Mouse (Mus musculus): ENCODE measurements around the gene Trpv4.

The Trpv4 gene

DNA sequence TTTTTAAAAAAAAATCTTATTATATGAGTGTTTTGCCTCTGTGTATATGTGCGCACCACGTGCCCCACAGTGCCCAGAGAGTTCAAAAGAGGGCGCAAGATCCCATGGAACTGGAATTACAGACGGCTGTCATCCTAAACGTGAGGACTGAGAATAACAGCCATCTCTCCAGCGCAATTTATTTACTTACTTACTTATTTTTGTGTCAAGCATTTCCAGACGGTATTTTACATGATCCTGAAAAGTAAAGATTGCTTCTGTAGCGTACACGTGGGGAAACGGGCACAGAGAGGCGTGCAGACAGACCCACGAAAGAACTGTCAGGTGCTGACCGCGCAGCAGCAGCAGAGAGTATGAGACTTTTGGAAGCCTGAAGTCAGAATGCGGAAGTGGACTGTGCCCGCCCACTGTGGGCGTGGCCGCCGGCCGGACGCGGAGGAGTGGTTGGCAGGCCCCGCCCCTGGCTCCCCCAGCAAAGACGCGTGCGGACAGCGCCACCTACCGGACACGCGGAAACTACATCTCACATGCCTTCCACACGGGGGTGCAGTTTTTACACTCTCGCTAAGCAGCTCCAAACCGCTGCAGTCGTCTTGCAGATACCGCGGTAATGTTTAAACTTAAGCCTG, 9.1 kb upstream of the Trpv4 start:
- peak; percentile 96 for DNase-seq (ENCODE audit: low read depth)

- DNase-seq (ENCODE audit: low read depth): no peak
These were observed 8.4 kb upstream of the Trpv4 start for GRCm38 (mm10) chr5:114666659-114667058.

DNA sequence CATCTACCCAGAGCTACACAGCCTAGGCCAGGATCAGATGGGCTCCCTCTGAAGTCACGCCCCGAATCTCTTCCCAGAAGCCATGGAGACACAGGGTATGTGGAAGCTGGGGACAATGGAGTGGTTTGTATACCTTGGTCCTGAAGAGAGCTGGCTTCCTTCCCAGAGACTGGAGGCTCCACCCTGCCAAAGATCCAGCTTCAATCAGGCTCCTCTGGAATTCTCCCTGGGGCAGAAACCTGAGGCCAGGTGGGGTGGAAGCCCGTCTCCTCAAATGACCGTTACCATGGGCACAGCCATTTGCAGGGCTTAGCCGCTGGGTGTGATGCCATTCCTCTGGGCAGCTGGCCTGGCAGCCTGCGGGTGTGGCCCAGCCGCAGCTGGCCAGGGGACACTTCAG, 6.5 kb upstream of the Trpv4 start:
- DNase-seq (ENCODE audit: low read depth): no peak

GRCm38 (mm10) chr5:114664139-114664538, 5.9 kb upstream of the Trpv4 start:
- no peak for DNase-seq (ENCODE audit: low read depth)

DNA sequence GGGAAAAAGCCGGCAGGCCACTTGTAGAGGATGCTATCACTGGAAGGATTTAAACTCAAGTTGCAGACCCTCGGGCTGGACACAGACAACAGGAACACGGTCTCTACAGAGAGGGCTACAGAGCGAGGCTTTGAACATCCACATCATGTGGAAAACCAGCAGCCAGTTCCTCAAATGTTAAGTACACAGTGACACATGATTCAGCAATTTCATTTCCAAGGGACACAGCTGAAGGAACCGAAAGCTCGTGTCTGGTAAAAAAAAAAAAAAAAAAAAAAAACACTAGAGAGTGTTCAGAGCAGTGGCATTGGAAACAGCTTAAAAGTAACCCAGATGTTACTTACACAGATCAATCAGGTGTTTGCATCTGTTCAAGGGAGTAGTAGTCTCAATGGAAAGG, 2.8 kb upstream of the Trpv4 start:
- no peak for DNase-seq (ENCODE audit: low read depth)

GRCm38 (mm10) chr5:114657426-114657825, 795 bp downstream of the Trpv4 start:
- no peak for DNase-seq (ENCODE audit: low read depth)

GRCm38 (mm10) chr5:114656305-114656704, 1.9 kb downstream of the Trpv4 start:
- no peak for DNase-seq (ENCODE audit: low read depth)

DNA sequence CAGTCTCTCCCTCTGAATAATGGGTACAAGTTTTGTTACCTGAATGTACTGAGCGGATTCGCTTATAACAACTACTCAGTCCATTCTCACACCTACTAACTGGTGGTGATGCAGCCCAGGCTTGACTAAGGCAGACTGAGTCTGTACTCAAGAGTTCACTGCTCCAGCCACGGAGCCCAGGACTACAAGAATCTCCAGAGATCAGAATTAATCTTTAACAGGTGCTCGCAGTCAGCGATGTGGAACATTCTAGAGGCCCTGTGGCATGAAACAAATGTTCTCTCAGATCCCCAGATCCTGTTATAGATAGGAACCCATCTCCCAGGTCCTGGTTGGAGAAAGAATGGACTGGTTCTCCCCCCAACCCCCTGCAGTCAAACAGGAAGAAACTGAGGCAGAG, 2.5 kb downstream of the Trpv4 start:
- no peak for DNase-seq (ENCODE audit: low read depth)

GRCm38 (mm10) chr5:114653656-114654437, 4.4 kb downstream of the Trpv4 start:
- DNase-seq (ENCODE audit: low read depth): no peak

- DNase-seq (ENCODE audit: low read depth): no peak
These were observed 6.8 kb downstream of the Trpv4 start for GRCm38 (mm10) chr5:114651449-114651848.

- DNase-seq (ENCODE audit: low read depth): no peak
These were observed 7.2 kb downstream of the Trpv4 start for GRCm38 (mm10) chr5:114651002-114651401.

- no peak for DNase-seq (ENCODE audit: low read depth)
These were observed 9.4 kb downstream of the Trpv4 start for GRCm38 (mm10) chr5:114648728-114649311.

DNA sequence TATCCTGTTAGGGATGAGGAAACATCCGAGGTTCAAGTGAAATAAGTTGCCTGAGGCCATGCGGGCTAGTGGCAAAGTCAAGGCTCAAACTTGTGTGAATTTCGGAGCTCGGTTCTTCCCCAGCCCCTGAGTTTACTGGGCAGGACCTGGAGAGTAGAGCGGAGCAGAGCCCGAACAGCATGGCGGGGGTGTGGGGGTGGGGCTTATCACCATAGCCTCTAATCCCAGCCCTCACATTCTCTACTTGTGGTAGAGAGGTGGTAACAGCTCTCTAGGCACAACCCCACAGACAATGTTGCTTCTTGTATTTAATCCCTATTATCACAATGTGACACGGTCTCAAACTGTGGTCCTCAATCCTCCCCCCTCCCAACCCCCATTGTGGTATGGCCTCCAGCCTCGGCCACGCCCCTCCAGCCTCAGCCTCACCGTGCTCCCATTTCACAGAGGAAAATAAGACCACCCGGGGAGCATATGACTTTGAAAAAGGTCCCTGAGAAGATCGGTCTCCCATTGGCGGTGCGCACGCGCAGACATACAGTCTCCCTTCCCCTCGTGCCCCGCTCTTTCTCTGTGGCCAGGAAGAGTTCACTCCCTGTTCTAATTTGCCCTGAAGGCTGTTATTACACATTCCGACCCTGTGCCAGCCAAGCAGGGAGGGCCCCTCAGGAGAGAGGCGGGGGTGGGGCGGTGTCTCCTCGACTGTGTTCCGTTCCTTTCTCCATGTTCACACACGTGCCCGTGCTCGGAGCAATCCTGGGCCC, 10.8 kb downstream of the Trpv4 start:
- peak; percentile 33 for DNase-seq (ENCODE audit: low read depth)

- no peak for DNase-seq (ENCODE audit: low read depth)
These were observed 12.3 kb downstream of the Trpv4 start for GRCm38 (mm10) chr5:114645916-114646315.

- DNase-seq (ENCODE audit: low read depth): no peak
These were observed 13.3 kb downstream of the Trpv4 start for GRCm38 (mm10) chr5:114644918-114645317.

- DNase-seq (ENCODE audit: low read depth): no peak
These were observed 17.4 kb downstream of the Trpv4 start for GRCm38 (mm10) chr5:114640809-114641208.

DNA sequence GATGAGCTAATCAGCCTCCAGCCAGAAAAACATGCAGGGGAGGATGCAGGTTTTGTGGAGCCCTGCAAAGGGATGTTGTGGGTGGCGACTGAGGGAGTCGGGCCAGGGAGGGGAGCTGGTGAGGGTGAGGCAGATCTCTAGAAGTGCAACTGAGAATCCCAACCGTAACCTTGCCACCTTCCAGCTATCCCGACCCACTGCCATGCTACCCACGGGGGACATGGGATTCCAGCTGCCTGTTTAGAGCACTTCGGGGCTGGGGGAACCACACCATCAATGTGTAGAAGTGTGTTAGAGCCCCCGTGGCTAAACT, 18.6 kb downstream of the Trpv4 start:
- no peak for DNase-seq (ENCODE audit: low read depth)

GRCm38 (mm10) chr5:114638769-114639644, 19.2 kb downstream of the Trpv4 start:
- peak; percentile 63 for DNase-seq (ENCODE audit: low read depth)

- DNase-seq (ENCODE audit: low read depth): no peak
These were observed 22.1 kb downstream of the Trpv4 start for GRCm38 (mm10) chr5:114636091-114636490.

- peak; percentile 37 for DNase-seq (ENCODE audit: low read depth)
These were observed 26.9 kb downstream of the Trpv4 start for GRCm38 (mm10) chr5:114631336-114631735.

DNA sequence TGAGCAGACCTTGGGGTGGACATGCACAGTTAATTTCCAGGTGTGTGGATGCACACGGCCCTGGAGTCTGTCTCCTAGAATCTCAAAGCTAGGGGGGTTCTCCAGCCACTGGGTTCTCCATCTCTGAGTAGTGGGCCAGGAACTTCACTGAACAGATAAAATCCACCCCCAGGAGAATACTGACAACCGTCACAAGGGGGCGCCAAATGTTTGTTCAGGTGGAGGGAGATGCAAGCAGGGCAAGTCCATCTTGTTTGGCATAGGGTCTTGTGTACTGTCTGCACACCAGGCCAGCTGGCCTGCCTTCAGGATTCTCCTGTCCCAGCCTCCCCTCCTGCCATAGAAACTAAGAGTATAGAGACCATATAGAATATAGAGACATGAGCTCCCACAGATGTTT, 32.6 kb downstream of the Trpv4 start:
- peak; percentile 38 for DNase-seq (ENCODE audit: low read depth)

GRCm38 (mm10) chr5:114620305-114620704, 37.9 kb downstream of the Trpv4 start:
- peak; percentile 29 for DNase-seq (ENCODE audit: low read depth)
